Comparison of ENCODE assay signal across 24 mouse cellular contexts in the genomic region with DNA sequence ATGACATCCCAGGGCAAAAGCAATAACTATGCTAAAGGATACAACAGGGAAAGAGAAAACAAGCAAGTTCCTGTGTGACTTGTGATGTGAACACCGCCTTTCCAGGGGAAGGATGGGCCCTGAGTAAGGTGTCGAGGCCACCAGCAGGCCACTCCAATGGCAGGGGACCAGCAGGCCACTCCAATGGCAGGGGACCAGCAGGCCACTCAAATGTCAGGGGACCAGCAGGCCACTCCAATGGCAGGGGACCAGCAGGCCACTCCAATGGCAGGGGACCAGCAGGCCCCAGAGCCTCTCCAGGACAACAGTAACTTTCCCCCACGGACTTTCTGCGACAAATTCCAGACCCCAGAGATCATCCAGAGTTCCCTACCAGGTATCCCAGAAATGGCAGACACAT. TPM values are rescaled to one million over a fixed set of nuclear protein-coding genes. Genes with fewer than 3 reads are reported as not detected.
DNase-seq lines count a peak whose midpoint lies in the region; ATAC-seq lines count a peak whose summit lies in the region.
"Had no signal": no experiment of that assay in that cellular context is flagged by ENCODE, and none has a peak within 500 bp of the region (broad histone marks: within the 10 kb centered on the region; RNA-seq: fewer than 3 reads in every experiment).

No protein-coding gene starts in this region.

- 89% methylated on average over 4 of the region's 4 CpGs for WGBS in embryonic facial prominence, embryonic 10.5 days

- H3K4me1 ChIP-seq in embryonic facial prominence, embryonic 10.5 days: peaks cover 23% of the 10 kb centered on the region
- H3K4me1 ChIP-seq: forebrain, embryonic 12.5 days had no signal

- H3K4me3 ChIP-seq in embryonic facial prominence, embryonic 10.5 days: no peak overlapping the region
- H3K4me3 ChIP-seq: embryonic facial prominence, embryonic 12.5 days; forebrain, embryonic 12.5 days; heart, embryonic 13.5 days had no signal

- no peak for ATAC-seq in activated CD4-positive, CD25-positive, alpha-beta regulatory T cell, adult 4 months
- ATAC-seq: hindbrain, embryonic 16.5 days; inflammation-experienced regulatory T-cells, adult 6 months; intestine, postnatal 0 days; Patski had no signal

- H3K27me3 ChIP-seq in embryonic facial prominence, embryonic 10.5 days (replicated peaks; ENCODE audit: low read depth, poor library complexity, severe bottlenecking): no peaks in the 10 kb centered on the region
- H3K27me3 ChIP-seq: embryonic facial prominence, embryonic 12.5 days; forebrain, embryonic 12.5 days; Patski had no signal

- no peaks in the 10 kb centered on the region for H3K36me3 ChIP-seq in embryonic facial prominence, embryonic 10.5 days (replicated peaks)
- H3K36me3 ChIP-seq: embryonic facial prominence, embryonic 12.5 days; forebrain, embryonic 12.5 days; heart, embryonic 13.5 days had no signal

- no peaks in the 10 kb centered on the region for H3K9me3 ChIP-seq in embryonic facial prominence, embryonic 10.5 days
- H3K9me3 ChIP-seq: embryonic facial prominence, embryonic 12.5 days; forebrain, embryonic 12.5 days; heart, embryonic 13.5 days had no signal

- intact Hi-C loops in gastrocnemius, postnatal 14 days (cut with DNase I; ENCODE audit: low total_unique reads): no loop called here

- DNase-seq in adrenal gland, postnatal 14 days: peak; percentile 41
- DNase-seq in adrenal gland, postnatal 25 days: no peak
- no peak for DNase-seq in embryonic facial prominence, embryonic 10.5 days (ENCODE audit: low spot score)
- peak; percentile 62 for DNase-seq in gastrocnemius, postnatal 14 days
- no peak for DNase-seq in ovary, postnatal 14 days (ENCODE audit: low spot score)
- no peak for DNase-seq in layer of hippocampus, adult 18-20 months (ENCODE audit: low spot score in 2 of 2)
- DNase-seq: adrenal gland, adult 8-10 months; cerebellum, adult 8-10 months; cerebellum, postnatal 14 days; embryo, embryonic 11 days; forebrain, postnatal 0 days; heart, postnatal 36 days; kidney, adult 8-10 months had no signal

- 0 out of 2 replicates have a peak overlapping the region, but pooled peaks have one; percentile 30 for H3K27ac ChIP-seq in embryonic facial prominence, embryonic 10.5 days (replicated peaks)
- H3K27ac ChIP-seq: embryonic facial prominence, embryonic 12.5 days; forebrain, embryonic 12.5 days; heart, embryonic 13.5 days had no signal

RNA-seq across cellular contexts. Expression of a gene that starts 2.3 kb away (rescaled TPM):
- total RNA-seq in adrenal gland, postnatal 14 days (2021): 0.23 and 0.26 TPM in 2 replicates
- total RNA-seq in adrenal gland, postnatal 25 days (2021): 0.27 and 0.52 TPM in 2 replicates
- polyA plus RNA-seq in embryonic facial prominence, embryonic 10.5 days (2016; fragmentation: Nextera tagmentation; extraction: Ambion mirVana): 0.03 and 0.04 TPM in 2 replicates
- under 1 TPM; 0.08 to 0.13 TPM for total RNA-seq in gastrocnemius, postnatal 14 days (2021)
- polyA plus RNA-seq in activated CD4-positive, CD25-positive, alpha-beta regulatory T cell, adult 4 months (2017; shearing (Covaris generic)): under 1 TPM; 0.05 to 0.13 TPM
- not detected for total RNA-seq in layer of hippocampus, adult 18-20 months (2021)
- total RNA-seq: granulocyte monocyte progenitor cell, adult 5-6 weeks; heart, postnatal 36 days had no signal
- polyA plus RNA-seq: C2C12; forebrain, postnatal 0 days; heart, embryonic 13.5 days; heart, postnatal 0 days; inflammation-experienced regulatory T-cells, adult 6 months had no signal

Comparison
In these comparisons a context has a peak if more than half of its experiments do, and no peak if none do; other contexts are left out.
1. DNase-seq: peak in adrenal gland, postnatal 14 days (single experiment) and gastrocnemius, postnatal 14 days (single experiment); none in adrenal gland, postnatal 25 days (single experiment), embryonic facial prominence, embryonic 10.5 days (single experiment), ovary, postnatal 14 days (single experiment) and layer of hippocampus, adult 18-20 months (0 of 2).